Mouse (Mus musculus) testis, adult 2 months (tissue): ENCODE measurements around the gene Lyst.

ENCODE experiments used
- CTCF ChIP-seq: fragments of 200-500 bp; IDR thresholded peaks from 2 replicates; pipeline ENCODE4 v1.5.1; 2012; ENCODE audit warnings: low read depth, mild to moderate bottlenecking, inconsistent platforms, low read length, moderate library complexity; ENCODE audit not compliant: control insufficient read depth, insufficient read depth, insufficient replicate concordance
- POLR2A ChIP-seq: fragments of 200-500 bp; IDR thresholded peaks from 2 replicates; pipeline ENCODE4 v1.6.1; 2012; ENCODE audit warnings: low read depth, mild to moderate bottlenecking, inconsistent platforms, low read length, moderate library complexity; ENCODE audit not compliant: control insufficient read depth

DNA sequence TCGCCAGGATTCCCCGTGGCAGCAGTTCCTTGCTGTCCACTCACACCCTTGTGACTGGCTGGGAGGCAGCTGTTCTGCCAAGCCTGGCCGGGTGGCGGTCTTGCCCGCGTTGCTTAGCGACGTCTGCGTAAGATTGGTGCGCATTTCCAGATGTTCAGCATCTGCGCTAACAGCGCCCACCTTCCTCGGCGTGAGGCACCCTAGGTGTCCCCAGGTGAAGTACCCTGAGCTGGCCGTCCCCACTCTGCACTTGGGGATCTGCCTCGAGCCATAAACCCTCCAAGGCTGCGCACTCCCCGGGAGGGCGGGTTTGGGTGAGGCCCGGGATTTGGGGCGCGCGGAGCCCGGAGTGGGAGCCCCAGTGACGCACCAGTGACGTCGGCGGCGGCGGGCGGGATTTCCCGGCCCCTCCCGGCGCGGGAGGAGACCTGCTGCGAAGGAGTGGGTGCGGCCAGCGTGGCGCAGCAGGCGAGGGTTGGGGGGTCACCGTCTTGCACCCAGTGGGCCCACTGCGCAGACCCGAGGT lies 193.8 kb downstream of the Lyst start, which contains the start of gene Gng4:
- TF ChIP-seq POLR2A: no peak
- TF ChIP-seq CTCF: no peak
